Mouse (Mus musculus) common myeloid progenitor, adult 5-6 weeks (primary cell): Measurements from ENCODE around the gene Sp6. TPM values are rescaled to one million over a fixed set of nuclear protein-coding genes. Genes with fewer than 3 reads are reported as not detected.

Experiments used
- ATAC-seq: replicated peaks from 2 replicates; pipeline ENCODE4 v1.8.0; 2016; ENCODE audit warnings: low read depth, mild to moderate bottlenecking, moderate TSS enrichment, inconsistent platforms; ENCODE audit not compliant: poor library complexity, severe bottlenecking
- total RNA-seq: library from RNA; stranded (forward); fragments of 200-1000, 187-1606 nt; gene quantifications from 2 replicates; pipeline ENCODE4 v1.2.3, GENCODE M21; 2017

Gene Sp6
- 0.59 TPM in 1 of 2 replicates, not detected in the other for total RNA-seq

- no peak for ATAC-seq
Measured at GRCm38 (mm10) chr11:97013121-97013670, at the start of gene Sp6. Gene Sp6 (plus strand): TSS chr11:97013394.

- ATAC-seq = peak; percentile 64
Measured at GRCm38 (mm10) chr11:96963580-96963979, 49.6 kb upstream of the Sp6 start.

GRCm38 (mm10) chr11:96966172-96966571 lies 47.0 kb upstream of the Sp6 start:
- no peak for ATAC-seq

- ATAC-seq = peak; percentile 55
Measured at GRCm38 (mm10) chr11:96966914-96967543, 46.2 kb upstream of the Sp6 start.

- ATAC-seq = peak; percentile 24
Measured at GRCm38 (mm10) chr11:96967544-96968269, 45.5 kb upstream of the Sp6 start.

GRCm38 (mm10) chr11:96968476-96968875 lies 44.7 kb upstream of the Sp6 start:
- ATAC-seq = no peak

- peak; percentile 27; the same call in 1 of the 2 replicates for ATAC-seq
Measured at GRCm38 (mm10) chr11:96969280-96969722, 43.9 kb upstream of the Sp6 start.

GRCm38 (mm10) chr11:96969746-96970145 lies 43.4 kb upstream of the Sp6 start:
- ATAC-seq = no peak

- ATAC-seq = no peak
Measured at GRCm38 (mm10) chr11:96970341-96970740, 42.9 kb upstream of the Sp6 start.

GRCm38 (mm10) chr11:96972906-96973305 lies 40.3 kb upstream of the Sp6 start:
- no peak for ATAC-seq

GRCm38 (mm10) chr11:96973426-96973964 lies 39.7 kb upstream of the Sp6 start:
- no peak for ATAC-seq

GRCm38 (mm10) chr11:96974813-96975212 lies 38.4 kb upstream of the Sp6 start:
- ATAC-seq = no peak

GRCm38 (mm10) chr11:96975511-96976378 lies 37.4 kb upstream of the Sp6 start:
- ATAC-seq = no peak

- ATAC-seq = no peak
Measured at GRCm38 (mm10) chr11:96976379-96976687, 36.9 kb upstream of the Sp6 start.

- ATAC-seq = peak; percentile 5; the same call in 1 of the 2 replicates
Measured at GRCm38 (mm10) chr11:96976911-96977591, 36.1 kb upstream of the Sp6 start.

- ATAC-seq = peak; percentile 88
Measured at GRCm38 (mm10) chr11:96977606-96978400, 35.4 kb upstream of the Sp6 start.

GRCm38 (mm10) chr11:96978401-96979246 lies 34.6 kb upstream of the Sp6 start:
- no peak for ATAC-seq

GRCm38 (mm10) chr11:96979329-96979728 lies 33.9 kb upstream of the Sp6 start:
- ATAC-seq = no peak
